In genomic region chr5:122730776-122731175, GRCm38 (mm10) we compare ENCODE assay signal across 15 mouse cellular contexts. TPM values are rescaled to one million over a fixed set of nuclear protein-coding genes. Genes with fewer than 3 reads are reported as not detected.
A peak's percentile ranks its signal among the peaks of the same experiment; 100 is the strongest.
DNase-seq lines count a peak whose midpoint lies in the region; ATAC-seq and TF ChIP-seq lines count a peak whose summit lies in the region.
"Had no signal": no experiment of that assay in that cellular context is flagged by ENCODE, and none has a peak within 500 bp of the region (broad histone marks: within the 10 kb centered on the region; RNA-seq: fewer than 3 reads in every experiment).

No protein-coding gene starts in this region.

- H3K27me3 ChIP-seq in intestine, embryonic 16.5 days (replicated peaks; ENCODE audit: control insufficient read depth, insufficient read depth, low read length): no peaks in the 10 kb centered on the region
- H3K27me3 ChIP-seq in intestine, embryonic 15.5 days (replicated peaks): no peaks in the 10 kb centered on the region
- no peaks in the 10 kb centered on the region for H3K27me3 ChIP-seq in liver, postnatal 0 days (ENCODE audit: insufficient read depth, low read length)
- H3K27me3 ChIP-seq in liver, embryonic 11.5 days (replicated peaks; ENCODE audit: control insufficient read depth, insufficient read depth, low read length): no peaks in the 10 kb centered on the region
- no peaks in the 10 kb centered on the region for H3K27me3 ChIP-seq in midbrain, embryonic 16.5 days (ENCODE audit: control insufficient read depth, insufficient read depth, low read depth, low read length)
- H3K27me3 ChIP-seq: embryonic facial prominence, embryonic 12.5 days; forebrain, embryonic 15.5 days; Patski had no signal

- H3K9ac ChIP-seq in intestine, embryonic 16.5 days (ENCODE audit: low read depth, low read length): no peak overlapping the region
- H3K9ac ChIP-seq in intestine, embryonic 15.5 days: no peak overlapping the region
- H3K9ac ChIP-seq in liver, postnatal 0 days (replicated peaks): no peak overlapping the region
- no peak overlapping the region for H3K9ac ChIP-seq in liver, embryonic 11.5 days (ENCODE audit: low read depth, low read length)
- no peak overlapping the region for H3K9ac ChIP-seq in midbrain, embryonic 16.5 days (ENCODE audit: low read depth, low read length)
- H3K9ac ChIP-seq: embryonic facial prominence, embryonic 12.5 days; forebrain, embryonic 15.5 days had no signal

- no peak for TF ChIP-seq CTCF in liver, postnatal 0 days (IDR thresholded peaks at IDR 0.05; ENCODE audit: low read depth)

- H3K27ac ChIP-seq in intestine, embryonic 16.5 days (ENCODE audit: low read length): no peak overlapping the region
- H3K27ac ChIP-seq in intestine, embryonic 15.5 days: no peak overlapping the region
- no peak overlapping the region for H3K27ac ChIP-seq in liver, postnatal 0 days (ENCODE audit: low read depth)
- H3K27ac ChIP-seq in liver, embryonic 11.5 days (ENCODE audit: low read depth, low read length): no peak overlapping the region
- H3K27ac ChIP-seq in midbrain, embryonic 16.5 days (ENCODE audit: low read length): no peak overlapping the region
- H3K27ac ChIP-seq: forebrain, embryonic 15.5 days had no signal

- DNase-seq in kidney, adult 8-10 months: peak; percentile 25 to 45
- no peak for DNase-seq in kidney, postnatal 4 days
- no peak for DNase-seq in liver, postnatal 0 days
- DNase-seq in liver, embryonic 11.5 days (ENCODE audit: low spot score): no peak
- DNase-seq in ovary, postnatal 14 days (ENCODE audit: low spot score): no peak
- DNase-seq: cerebellum, adult 11-12 months had no signal

- TF ChIP-seq EP300 in liver, postnatal 0 days (IDR thresholded peaks at IDR 0.05; ENCODE audit: low read depth): no peak

- H3K4me1 ChIP-seq in intestine, embryonic 16.5 days (ENCODE audit: control insufficient read depth, insufficient read depth, low read length): peaks cover 19% of the 10 kb centered on the region
- peaks cover 12% of the 10 kb centered on the region for H3K4me1 ChIP-seq in intestine, embryonic 15.5 days (replicated peaks)
- H3K4me1 ChIP-seq in liver, postnatal 0 days (ENCODE audit: insufficient read depth): peaks cover 14% of the 10 kb centered on the region
- H3K4me1 ChIP-seq in liver, embryonic 11.5 days (replicated peaks; ENCODE audit: control insufficient read depth, insufficient read depth, low read length): peaks cover 22% of the 10 kb centered on the region
- no peaks in the 10 kb centered on the region; the same call in 1 of the 2 replicates for H3K4me1 ChIP-seq in midbrain, embryonic 16.5 days (ENCODE audit: control insufficient read depth, insufficient read depth, low read length)
- H3K4me1 ChIP-seq: forebrain, embryonic 15.5 days had no signal

- H3K4me2 ChIP-seq in intestine, embryonic 16.5 days (ENCODE audit: low read depth, low read length): no peak overlapping the region
- H3K4me2 ChIP-seq in intestine, embryonic 15.5 days (replicated peaks): no peak overlapping the region
- no peak overlapping the region for H3K4me2 ChIP-seq in liver, postnatal 0 days (ENCODE audit: low read depth, low read length)
- H3K4me2 ChIP-seq in liver, embryonic 11.5 days: no peak overlapping the region
- no peak overlapping the region for H3K4me2 ChIP-seq in midbrain, embryonic 16.5 days (ENCODE audit: low read length)
- H3K4me2 ChIP-seq: embryonic facial prominence, embryonic 12.5 days; forebrain, embryonic 15.5 days; heart, embryonic 11.5 days had no signal

- 68% methylated on average over 10 of the region's 10 CpGs for WGBS in intestine, embryonic 16.5 days
- WGBS in intestine, embryonic 15.5 days: 71% methylated on average over 10 of the region's 10 CpGs
- WGBS in liver, postnatal 0 days (ENCODE audit: insufficient replicate concordance): 64% methylated on average over 10 of the region's 10 CpGs
- WGBS in liver, embryonic 11.5 days: 76% methylated on average over 10 of the region's 10 CpGs
- WGBS in midbrain, embryonic 16.5 days: 90% methylated on average over 10 of the region's 10 CpGs

- H3K9me3 ChIP-seq in intestine, embryonic 16.5 days (ENCODE audit: control insufficient read depth, low read length): no peaks in the 10 kb centered on the region
- H3K9me3 ChIP-seq in intestine, embryonic 15.5 days: no peaks in the 10 kb centered on the region
- no peaks in the 10 kb centered on the region for H3K9me3 ChIP-seq in liver, postnatal 0 days (ENCODE audit: low read length)
- no peaks in the 10 kb centered on the region for H3K9me3 ChIP-seq in liver, embryonic 11.5 days (ENCODE audit: control insufficient read depth, low read length)
- no peaks in the 10 kb centered on the region for H3K9me3 ChIP-seq in midbrain, embryonic 16.5 days (replicated peaks; ENCODE audit: control insufficient read depth, low read length, poor library complexity, severe bottlenecking)
- H3K9me3 ChIP-seq: embryonic facial prominence, embryonic 12.5 days; forebrain, embryonic 15.5 days; hindbrain, embryonic 10.5 days had no signal

- ATAC-seq in intestine, embryonic 16.5 days: 0 out of 2 replicates have a peak, but pooled peaks have one; percentile 23
- no peak for ATAC-seq in intestine, embryonic 15.5 days
- peak; percentile 9; the same call in 1 of the 2 replicates for ATAC-seq in liver, postnatal 0 days
- no peak for ATAC-seq in liver, embryonic 11.5 days (replicated peaks; ENCODE audit: low FRiP score)
- ATAC-seq in midbrain, embryonic 16.5 days: no peak
- ATAC-seq: activated CD4-positive, CD25-positive, alpha-beta regulatory T cell, adult 4 months; forebrain, embryonic 15.5 days; Patski had no signal

- H3K36me3 ChIP-seq in intestine, embryonic 16.5 days (ENCODE audit: control insufficient read depth, insufficient read depth, low read length): no peaks in the 10 kb centered on the region
- H3K36me3 ChIP-seq in intestine, embryonic 15.5 days: no peaks in the 10 kb centered on the region
- peaks cover 11% of the 10 kb centered on the region; the same call in 1 of the 2 replicates for H3K36me3 ChIP-seq in liver, postnatal 0 days (replicated peaks; ENCODE audit: insufficient read depth, low read length)
- 0 out of 2 replicates have a peak, but pooled peaks cover 2% of the 10 kb centered on the region for H3K36me3 ChIP-seq in liver, embryonic 11.5 days (ENCODE audit: control insufficient read depth, insufficient read depth, low read length)
- H3K36me3 ChIP-seq in midbrain, embryonic 16.5 days (ENCODE audit: control insufficient read depth, insufficient read depth, low read length): no peaks in the 10 kb centered on the region
- H3K36me3 ChIP-seq: embryonic facial prominence, embryonic 12.5 days had no signal

- no peak overlapping the region for H3K4me3 ChIP-seq in intestine, embryonic 16.5 days (ENCODE audit: low read length)
- no peak overlapping the region for H3K4me3 ChIP-seq in intestine, embryonic 15.5 days (replicated peaks)
- no peak overlapping the region for H3K4me3 ChIP-seq in liver, postnatal 0 days (ENCODE audit: low read depth, low read length)
- no peak overlapping the region for H3K4me3 ChIP-seq in liver, embryonic 11.5 days (ENCODE audit: low read depth, low read length)
- no peak overlapping the region for H3K4me3 ChIP-seq in midbrain, embryonic 16.5 days (ENCODE audit: low read depth, low read length)
- H3K4me3 ChIP-seq: embryonic facial prominence, embryonic 12.5 days; forebrain, embryonic 15.5 days; hindbrain, embryonic 10.5 days had no signal

RNA-seq across cellular contexts. Expression of gene P2rx4, which starts 23.4 kb away (rescaled TPM):
- 59.6 and 62.6 TPM in 2 replicates for polyA plus RNA-seq in intestine, embryonic 16.5 days (2015; fragmentation: Nextera tagmentation; extraction: Ambion mirVana)
- 38.2 and 39.6 TPM in 2 replicates for polyA plus RNA-seq in intestine, embryonic 15.5 days (2015; fragmentation: Nextera tagmentation; extraction: Ambion mirVana)
- 36.0 and 36.2 TPM in 2 replicates for polyA plus RNA-seq in liver, postnatal 0 days (2015; fragmentation: Nextera tagmentation; extraction: Ambion mirVana)
- polyA plus RNA-seq in liver, embryonic 11.5 days (2014; fragmentation: Nextera tagmentation; extraction: Ambion mirVana): 27.1 and 30.2 TPM in 2 replicates
- 14.6 and 15.3 TPM in 2 replicates for polyA plus RNA-seq in midbrain, embryonic 16.5 days (2015; fragmentation: Nextera tagmentation; extraction: Ambion mirVana)

RNA-seq across cellular contexts. Expression of gene Camkk2, which starts 48.4 kb away (rescaled TPM):
- polyA plus RNA-seq in intestine, embryonic 16.5 days (2015; fragmentation: Nextera tagmentation; extraction: Ambion mirVana): 15.0 and 17.1 TPM in 2 replicates
- 20.5 and 23.8 TPM in 2 replicates for polyA plus RNA-seq in intestine, embryonic 15.5 days (2015; fragmentation: Nextera tagmentation; extraction: Ambion mirVana)
- polyA plus RNA-seq in liver, postnatal 0 days (2015; fragmentation: Nextera tagmentation; extraction: Ambion mirVana): 9.7 and 10.6 TPM in 2 replicates
- 15.5 and 16.6 TPM in 2 replicates for polyA plus RNA-seq in liver, embryonic 11.5 days (2014; fragmentation: Nextera tagmentation; extraction: Ambion mirVana)
- 63.4 and 69.5 TPM in 2 replicates for polyA plus RNA-seq in midbrain, embryonic 16.5 days (2015; fragmentation: Nextera tagmentation; extraction: Ambion mirVana)

Comparison
In these comparisons a context has a peak if more than half of its experiments do, and no peak if none do; other contexts are left out.
1. ATAC-seq: peak in intestine, embryonic 16.5 days (single experiment) and liver, postnatal 0 days (single experiment); none in intestine, embryonic 15.5 days (single experiment), liver, embryonic 11.5 days (single experiment) and midbrain, embryonic 16.5 days (single experiment).
2. DNase-seq: peak in kidney, adult 8-10 months (2 of 2); none in kidney, postnatal 4 days (0 of 2), liver, postnatal 0 days (single experiment), liver, embryonic 11.5 days (single experiment) and ovary, postnatal 14 days (single experiment).